Mouse (Mus musculus): ENCODE measurements around the gene Mapk13. TPM values are rescaled to one million over a fixed set of nuclear protein-coding genes. Genes with fewer than 3 reads are reported as not detected.
"Not testable (repeated sequence)": the region's sequence is repeated elsewhere in the genome, so short reads cannot be mapped to it uniquely, and the experiment has no call there.

Mapk13 gene
- total RNA-seq, 2 experiments from 2014 or later, result 0.66 to 0.75 TPM

DNA sequence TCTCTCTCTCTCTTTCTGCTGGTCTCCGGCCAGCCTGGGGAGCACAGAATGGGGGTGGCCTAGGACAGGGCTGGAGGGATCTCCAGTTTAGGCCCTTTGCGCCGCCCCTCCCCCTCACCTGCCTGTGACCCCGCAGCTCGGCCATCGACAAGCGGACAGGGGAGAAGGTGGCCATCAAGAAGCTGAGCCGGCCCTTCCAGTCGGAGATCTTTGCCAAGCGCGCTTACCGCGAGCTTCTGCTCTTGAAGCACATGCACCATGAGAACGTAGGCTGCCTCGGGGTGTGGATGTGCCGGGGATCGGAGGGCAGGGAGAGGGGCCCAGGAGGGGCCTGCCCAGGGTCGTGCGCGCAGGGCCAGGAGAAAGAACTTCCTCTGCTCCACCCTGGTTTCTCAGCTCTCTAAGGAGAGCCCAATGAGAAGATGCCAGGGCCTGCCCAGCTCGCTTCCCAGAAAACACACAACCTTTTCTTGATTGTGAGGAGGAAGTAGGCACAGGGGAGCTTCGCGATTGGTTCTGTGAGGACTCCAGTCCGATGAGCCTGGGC is 851 bp downstream of the Mapk13 start:
- DNase-seq (ENCODE audit: extremely low spot score in 1 of 2, low spot score in 2 of 2), result peak in 1 of 2 experiments; percentile 53
- intact Hi-C loops (cut with DNase I), result loop anchor here (5.0 kb wide), 1 partner anchor 157 kb away; no protein-coding TSS in a partner anchor

GRCm38 (mm10) chr17:28771289-28771688 is 2.2 kb downstream of the Mapk13 start:
- no peak for DNase-seq (ENCODE audit: extremely low spot score in 1 of 2, low spot score in 2 of 2)
- intact Hi-C loops (cut with DNase I), result no loop called here

DNA sequence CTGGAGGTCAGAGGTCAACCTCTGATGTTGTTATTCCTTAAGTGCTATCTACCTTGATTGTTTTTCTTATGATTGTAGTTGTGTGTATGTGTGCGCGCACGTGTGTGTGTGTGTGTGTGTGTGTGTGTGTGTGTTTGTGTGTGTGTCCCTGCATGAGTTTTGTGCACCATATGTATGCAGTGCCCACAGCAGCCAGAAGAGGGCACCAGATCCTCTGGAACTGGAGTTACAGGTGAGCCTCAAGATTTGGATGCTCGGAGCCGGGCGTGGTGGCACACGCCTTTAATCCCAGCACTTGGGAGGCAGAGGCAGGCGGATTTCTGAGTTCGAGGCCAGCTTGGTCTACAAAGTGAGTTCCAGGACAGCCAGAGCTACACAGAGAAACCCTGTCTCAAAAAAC is 5.2 kb downstream of the Mapk13 start:
- intact Hi-C loops (cut with DNase I); DNase-seq (ENCODE audit: extremely low spot score in 1 of 2, low spot score in 2 of 2): not testable (repeated sequence)

DNA sequence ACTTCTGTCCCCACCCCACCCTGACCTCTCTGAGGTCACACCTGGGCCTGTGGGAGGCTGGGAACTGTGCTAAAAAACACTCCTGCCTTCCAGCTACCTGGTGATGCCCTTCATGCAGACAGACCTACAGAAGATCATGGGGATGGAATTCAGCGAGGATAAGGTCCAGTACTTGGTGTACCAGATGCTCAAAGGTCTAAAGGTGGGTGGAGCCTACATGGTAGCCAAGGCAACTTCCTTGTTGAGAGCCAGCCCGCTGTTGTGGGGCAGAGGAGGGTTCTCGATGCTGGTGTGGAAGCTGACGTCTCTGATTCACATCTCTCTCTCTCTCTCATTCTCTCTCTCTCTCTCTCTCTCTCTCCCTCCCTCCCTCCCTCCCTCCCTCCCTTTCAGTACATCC is 6.1 kb downstream of the Mapk13 start:
- intact Hi-C loops (cut with DNase I), result no loop called here
- no peak for DNase-seq (ENCODE audit: extremely low spot score in 1 of 2, low spot score in 2 of 2)

DNA sequence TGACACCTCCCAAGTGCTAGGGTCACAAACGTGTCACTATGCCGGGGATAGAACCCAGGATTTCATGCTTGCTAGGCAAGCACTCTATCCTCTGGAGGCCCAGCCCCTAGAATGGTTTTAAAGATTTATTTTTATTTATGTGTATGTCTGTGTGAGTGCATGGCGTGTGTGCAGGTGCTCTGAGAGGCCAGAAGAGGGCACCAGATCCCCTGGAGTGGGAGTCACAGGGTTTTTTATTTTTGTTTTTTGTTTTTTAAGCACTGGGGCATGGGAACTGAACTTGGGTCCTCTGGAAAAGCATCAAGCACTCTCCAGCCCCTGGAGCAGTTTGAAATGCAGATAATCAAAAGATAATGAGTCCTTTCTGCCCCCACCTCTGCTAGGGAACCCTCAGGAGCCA is 7.7 kb downstream of the Mapk13 start:
- no peak for DNase-seq (ENCODE audit: extremely low spot score in 1 of 2, low spot score in 2 of 2)
- intact Hi-C loops (cut with DNase I), result no loop called here

- DNase-seq (ENCODE audit: extremely low spot score in 1 of 2, low spot score in 2 of 2), result peak; percentile 32 to 37
- intact Hi-C loops (cut with DNase I), result no loop called here
Measured at GRCm38 (mm10) chr17:28777231-28778005, 8.3 kb downstream of the Mapk13 start.

- no peak for DNase-seq (ENCODE audit: extremely low spot score in 1 of 2, low spot score in 2 of 2)
- intact Hi-C loops (cut with DNase I), result no loop called here
Measured at GRCm38 (mm10) chr17:28779735-28780134, 10.6 kb downstream of the Mapk13 start.

DNA sequence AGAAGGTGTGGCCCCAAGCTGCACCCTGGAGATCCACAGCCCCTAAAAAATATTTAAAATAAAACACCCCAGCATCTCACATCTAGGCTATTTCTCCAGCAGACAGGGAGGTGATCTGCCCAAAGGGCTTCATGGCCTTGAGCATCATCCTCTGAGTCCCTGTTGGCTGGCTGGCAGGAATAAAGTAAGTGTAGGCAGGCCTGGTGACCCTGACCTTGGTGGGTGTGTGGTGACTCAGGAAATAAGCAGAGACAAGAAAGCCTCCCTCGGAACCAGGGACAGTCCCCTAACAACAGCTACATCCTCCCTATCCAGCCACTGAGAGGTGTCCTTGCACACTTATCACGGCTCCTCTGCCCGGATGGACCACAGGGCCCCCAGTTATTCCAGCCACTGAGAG is 11.7 kb downstream of the Mapk13 start:
- intact Hi-C loops (cut with DNase I), result no loop called here
- DNase-seq (ENCODE audit: extremely low spot score in 1 of 2, low spot score in 2 of 2), result no peak

DNA sequence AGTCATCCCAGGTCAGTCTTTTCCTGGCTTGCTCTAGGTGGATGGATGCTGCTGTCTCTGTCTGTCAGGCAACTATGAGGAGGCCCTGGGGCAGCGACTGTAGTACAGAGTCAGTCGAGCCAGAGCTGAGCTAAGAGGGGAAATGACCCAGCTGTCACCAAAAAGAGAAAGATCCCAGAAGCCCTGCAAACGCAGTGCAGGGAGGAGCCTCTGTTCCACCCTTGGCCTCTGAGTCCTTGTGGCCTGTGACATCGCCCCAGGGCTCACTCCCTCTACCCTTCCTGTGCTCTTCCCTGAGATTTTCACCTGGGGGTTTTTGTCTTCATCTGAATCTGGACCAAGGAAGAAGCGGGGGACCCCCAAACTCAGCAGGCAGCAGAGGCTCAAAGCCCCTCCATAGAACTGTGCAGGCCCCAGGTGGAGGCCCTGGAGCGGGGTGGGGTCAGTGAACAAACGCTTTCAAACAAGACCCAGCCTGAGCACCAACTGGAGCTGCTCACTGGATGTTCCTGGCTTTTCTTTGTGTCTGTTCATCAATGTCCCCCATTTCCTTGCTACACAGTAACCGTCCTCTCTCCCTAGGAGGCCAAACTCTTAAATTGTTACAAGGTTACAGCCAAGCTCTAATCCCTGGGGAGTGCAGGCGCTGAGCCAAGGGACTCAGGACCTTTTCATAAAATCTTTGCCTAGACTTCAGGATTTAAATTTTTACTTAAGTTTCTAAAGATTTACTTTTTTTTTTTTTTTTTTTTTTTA is 12.4 kb downstream of the Mapk13 start:
- intact Hi-C loops (cut with DNase I), result no loop called here
- no peak for DNase-seq (ENCODE audit: extremely low spot score in 1 of 2, low spot score in 2 of 2)

GRCm38 (mm10) chr17:28785036-28785435 is 15.9 kb downstream of the Mapk13 start:
- intact Hi-C loops (cut with DNase I), result no loop called here
- DNase-seq (ENCODE audit: extremely low spot score in 1 of 2, low spot score in 2 of 2), result no peak

DNA sequence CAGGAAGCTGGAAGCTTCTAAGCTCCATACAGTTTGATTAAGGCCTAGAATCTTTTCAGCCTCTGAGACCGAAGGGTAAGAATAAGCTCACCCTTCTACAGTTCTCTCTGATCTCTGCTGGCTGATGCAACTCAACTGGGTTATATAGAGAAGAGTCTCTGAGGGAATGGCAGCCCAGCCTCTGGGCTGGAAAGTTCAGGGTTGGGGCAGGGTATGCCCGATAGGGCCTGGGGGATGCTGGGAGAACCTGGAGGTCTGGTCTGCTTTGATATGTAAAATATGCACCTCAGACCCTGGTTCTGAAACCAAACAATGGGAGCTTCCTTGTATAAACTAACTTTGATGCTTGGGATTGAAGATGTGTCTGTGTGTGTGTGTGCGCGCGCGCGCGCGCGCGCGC is 18.4 kb downstream of the Mapk13 start:
- no peak for DNase-seq (ENCODE audit: extremely low spot score in 1 of 2, low spot score in 2 of 2)
- intact Hi-C loops (cut with DNase I), result no loop called here

- DNase-seq (ENCODE audit: extremely low spot score in 1 of 2, low spot score in 2 of 2), result no peak
- intact Hi-C loops (cut with DNase I), result no loop called here
Measured at GRCm38 (mm10) chr17:28797031-28797430, 27.9 kb downstream of the Mapk13 start.

GRCm38 (mm10) chr17:28799291-28800160 is 30.4 kb downstream of the Mapk13 start:
- no peak for DNase-seq (ENCODE audit: extremely low spot score in 1 of 2, low spot score in 2 of 2)
- intact Hi-C loops (cut with DNase I), result loop anchor here (2.0 kb wide), 1 partner anchor 109 kb away; the partner anchor contains the start of genes Mapk14 and Slc26a8

DNA sequence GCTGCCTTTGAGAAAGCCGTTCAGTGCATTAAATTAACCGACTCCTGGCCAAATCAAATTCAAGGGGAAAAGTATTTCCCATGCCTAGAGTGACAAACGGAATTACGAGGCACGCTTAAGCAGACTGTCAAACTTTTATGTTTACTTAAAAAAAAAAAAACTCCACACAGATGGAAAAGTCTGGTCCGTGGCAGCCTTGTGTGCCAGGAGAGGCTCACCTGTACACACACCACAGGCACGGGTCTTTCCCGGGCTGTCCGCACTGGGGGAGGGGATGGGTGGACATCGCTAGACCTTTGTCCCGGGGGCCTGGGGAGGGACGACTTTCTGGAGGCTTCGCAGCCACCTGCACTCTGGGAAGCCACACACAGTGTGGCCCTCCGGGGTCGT is 31.2 kb downstream of the Mapk13 start:
- intact Hi-C loops (cut with DNase I), result loop anchor here (2.0 kb wide), 1 partner anchor 109 kb away; the partner anchor contains the start of genes Mapk14 and Slc26a8
- DNase-seq (ENCODE audit: extremely low spot score in 1 of 2, low spot score in 2 of 2), result no peak

- intact Hi-C loops (cut with DNase I), result loop anchor here (2.0 kb wide), 1 partner anchor 110 kb away; the partner anchor contains the start of genes Mapk14 and Slc26a8
- peak; percentile 59 to 88 for DNase-seq (ENCODE audit: extremely low spot score in 1 of 2, low spot score in 2 of 2)
Measured at GRCm38 (mm10) chr17:28800671-28801412, 31.7 kb downstream of the Mapk13 start, which contains the start of gene Brpf3. Gene Brpf3, plus strand, starts transcription at chr17:28801090.

DNA sequence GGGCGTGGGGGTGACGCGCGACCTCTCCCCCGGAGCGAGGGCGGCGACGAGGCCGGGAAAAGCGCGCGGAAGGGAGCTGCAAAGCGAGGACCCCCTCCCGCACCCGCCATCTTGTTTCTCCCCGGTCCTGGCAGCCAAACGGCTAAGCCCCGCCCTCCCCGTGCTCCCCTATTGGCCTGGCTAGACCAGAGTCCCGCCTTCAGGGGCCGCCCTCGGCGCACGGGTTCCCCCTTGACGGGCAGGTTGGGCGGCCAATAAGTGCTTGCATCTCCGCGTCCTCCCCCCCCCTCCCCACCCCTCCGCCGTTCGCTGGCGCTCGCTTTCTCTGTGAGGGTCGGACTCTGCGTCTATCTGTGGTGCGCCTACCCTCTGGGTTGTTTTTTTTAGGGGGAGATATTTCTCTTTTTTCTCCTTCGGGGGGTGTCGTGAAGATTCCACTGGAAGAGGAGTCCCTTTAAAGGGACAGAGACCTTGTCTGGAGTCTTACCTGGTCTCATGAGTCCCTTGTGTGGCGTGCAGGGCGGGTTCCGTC is 32.4 kb downstream of the Mapk13 start:
- intact Hi-C loops (cut with DNase I), result loop anchor here (2.0 kb wide), 1 partner anchor 111 kb away; the partner anchor contains the start of genes Mapk14 and Slc26a8
- DNase-seq (ENCODE audit: extremely low spot score in 1 of 2, low spot score in 2 of 2), result peak; percentile 96 to 100

DNA sequence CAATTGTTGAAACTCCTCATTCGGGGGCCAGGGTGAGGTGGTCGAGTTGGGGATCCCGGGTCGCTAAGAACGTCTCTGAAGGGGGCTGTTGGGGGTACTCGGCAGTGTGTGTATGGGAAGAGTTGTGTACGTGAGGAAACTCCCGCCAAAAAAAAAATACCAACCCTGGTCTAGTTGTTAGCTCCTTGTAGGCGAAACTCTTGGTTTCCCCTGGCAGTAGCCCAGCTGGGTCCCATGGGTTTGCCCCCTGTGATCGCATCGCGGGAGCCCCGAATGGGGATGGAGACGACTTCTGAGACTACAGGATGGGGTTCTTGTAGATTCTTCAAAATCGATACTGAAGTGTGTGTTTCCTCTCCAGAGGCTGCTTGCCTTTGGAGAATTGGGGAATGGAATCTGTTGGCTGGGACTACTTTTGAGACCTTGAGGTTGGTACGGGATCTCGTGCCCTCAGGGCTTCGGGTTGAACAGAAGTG is 32.9 kb downstream of the Mapk13 start:
- no peak for DNase-seq (ENCODE audit: extremely low spot score in 1 of 2, low spot score in 2 of 2)

DNA sequence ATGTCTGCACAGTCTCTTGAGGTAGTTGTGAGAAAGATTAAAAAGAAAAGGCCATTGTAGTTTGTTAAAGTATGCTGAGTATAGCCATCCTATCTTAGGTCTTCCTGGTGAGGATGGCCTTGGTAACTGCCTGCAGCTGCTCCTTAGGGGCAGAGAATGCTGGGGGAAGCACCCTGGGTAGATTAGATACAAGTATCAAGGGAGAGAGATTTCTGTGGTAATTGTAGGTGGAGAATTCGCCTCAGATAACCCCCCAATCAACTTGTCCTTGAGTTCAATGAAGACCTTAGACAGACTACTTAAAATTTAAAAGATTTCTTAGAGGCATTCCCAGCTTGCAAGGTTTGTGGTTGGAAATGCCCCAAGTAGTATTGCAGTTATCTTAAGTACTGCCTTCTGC is 34.2 kb downstream of the Mapk13 start:
- DNase-seq (ENCODE audit: extremely low spot score in 1 of 2, low spot score in 2 of 2), result no peak
- intact Hi-C loops (cut with DNase I), result no loop called here

More for the DNA sequence above, 32.9 kb downstream of the Mapk13 start:
- intact Hi-C loops (cut with DNase I), result no loop called here
